8 mouse cellular contexts compared by ENCODE assay signal in genomic region chr16:5145570-5145969, GRCm38 (mm10). TPM values are rescaled to one million over a fixed set of nuclear protein-coding genes. Genes with fewer than 3 reads are reported as not detected.
DNase-seq lines count a peak whose midpoint lies in the region; ATAC-seq and TF ChIP-seq lines count a peak whose summit lies in the region.

No protein-coding gene starts in this region.

- H3K9ac ChIP-seq in MEL (ENCODE audit: control insufficient read depth, low read depth, low read length, poor library complexity, severe bottlenecking), result no peak overlapping the region
- no peak overlapping the region for H3K9ac ChIP-seq in lung, embryonic 15.5 days

- H3K79me2 ChIP-seq in MEL (ENCODE audit: control insufficient read depth, insufficient read depth, low read length, poor library complexity), result no peaks in the 10 kb centered on the region

- H3K4me1 ChIP-seq in MEL (ENCODE audit: control insufficient read depth in 1 of 2, insufficient read depth in 2 of 2, low read length in 2 of 2), result peaks cover 0 to 5% of the 10 kb centered on the region in 2 experiments; a peak in 2 of 4 replicates
- H3K4me1 ChIP-seq in hindbrain, embryonic 10.5 days (replicated peaks), result peaks cover 22% of the 10 kb centered on the region
- peaks cover 12% of the 10 kb centered on the region for H3K4me1 ChIP-seq in lung, embryonic 15.5 days

- H3K27me3 ChIP-seq in MEL (ENCODE audit: control insufficient read depth in 1 of 2, insufficient read depth in 2 of 2, low read length in 2 of 2), result peaks cover 0 to 2% of the 10 kb centered on the region in 2 experiments; a peak in 1 of 4 replicates
- peaks cover 38% of the 10 kb centered on the region for H3K27me3 ChIP-seq in hindbrain, embryonic 10.5 days (ENCODE audit: insufficient read depth, poor library complexity, severe bottlenecking)
- peaks cover 14% of the 10 kb centered on the region for H3K27me3 ChIP-seq in lung, embryonic 15.5 days

- peak; percentile 98 for TF ChIP-seq RAD21 in MEL (IDR thresholded peaks at IDR 0.05; ENCODE audit: low read depth, low read length)

- no peak overlapping the region for H3K4me2 ChIP-seq in lung, embryonic 15.5 days

- H3K36me3 ChIP-seq in MEL (ENCODE audit: control insufficient read depth in 1 of 2, insufficient read depth in 2 of 2, low read length in 2 of 2), result peaks cover 0 to 3% of the 10 kb centered on the region in 2 experiments; a peak in 2 of 4 replicates
- no peaks in the 10 kb centered on the region for H3K36me3 ChIP-seq in hindbrain, embryonic 10.5 days
- no peaks in the 10 kb centered on the region for H3K36me3 ChIP-seq in lung, embryonic 15.5 days

- peak; percentile 49 to 93 (median 69) for TF ChIP-seq CTCF in MEL (IDR thresholded peaks at IDR 0.05 in 2 of 3, conservative IDR thresholded peaks at IDR 0.05 in 1 of 3; ENCODE audit: control insufficient read depth in 1 of 3, insufficient read depth in 1 of 3, low read depth in 2 of 3, low read length in 3 of 3, poor library complexity in 1 of 3, severe bottlenecking in 1 of 3)
- TF ChIP-seq CTCF in brain, embryonic 14.5 days (IDR thresholded peaks at IDR 0.05; ENCODE audit: borderline replicate concordance, extremely low read depth, insufficient read depth, insufficient read length), result peak; percentile 67; the same call in 1 of the 2 replicates
- TF ChIP-seq CTCF in layer of hippocampus, adult 2 months (conservative IDR thresholded peaks at IDR 0.05), result peak; percentile 93

- no peak for TF ChIP-seq EP300 in MEL (IDR thresholded peaks at IDR 0.05; ENCODE audit: low read depth in 1 of 2, low read length in 2 of 2)

- no peak for TF ChIP-seq POLR2A in MEL (IDR thresholded peaks at IDR 0.05; ENCODE audit: control insufficient read depth in 1 of 2, insufficient read depth in 1 of 2, low read depth in 1 of 2, low read length in 2 of 2, poor library complexity in 1 of 2)
- TF ChIP-seq POLR2A in brain, embryonic 14.5 days (IDR thresholded peaks at IDR 0.05; ENCODE audit: borderline replicate concordance, extremely low read depth, insufficient read depth, insufficient read length, poor library complexity, severe bottlenecking), result no peak

- ATAC-seq in erythroblast, adult 5-6 weeks (replicated peaks; ENCODE audit: low FRiP score, poor library complexity, severe bottlenecking), result 0 out of 2 replicates have a peak, but pooled peaks have one; percentile 46
- 0 out of 2 replicates have a peak, but pooled peaks have one; percentile 13 for ATAC-seq in lung, embryonic 15.5 days (ENCODE audit: borderline replicate concordance, extremely low read depth, low FRiP score, low TSS enrichment)

- no peaks in the 10 kb centered on the region for H3K9me3 ChIP-seq in MEL (replicated peaks; ENCODE audit: insufficient read depth, low read length)
- H3K9me3 ChIP-seq in hindbrain, embryonic 10.5 days, result no peaks in the 10 kb centered on the region
- no peaks in the 10 kb centered on the region for H3K9me3 ChIP-seq in lung, embryonic 15.5 days

- WGBS in hindbrain, embryonic 10.5 days, result 0% methylated on average over 7 of the region's 7 CpGs
- 0% methylated on average over 7 of the region's 7 CpGs for WGBS in lung, embryonic 15.5 days

- H3K27ac ChIP-seq in MEL (ENCODE audit: control insufficient read depth, low read depth, low read length), result no peak overlapping the region
- H3K27ac ChIP-seq in hindbrain, embryonic 10.5 days, result no peak overlapping the region
- no peak overlapping the region for H3K27ac ChIP-seq in layer of hippocampus, adult 2 months
- no peak overlapping the region for H3K27ac ChIP-seq in lung, embryonic 15.5 days

- peak; percentile 87 for DNase-seq in MEL (ENCODE audit: low read depth, low spot score)
- DNase-seq in brain, embryonic 14.5 days (ENCODE audit: low read depth), result peak; percentile 93
- DNase-seq in hindbrain, embryonic 10.5 days (ENCODE audit: low spot score), result peak; percentile 75
- DNase-seq in layer of hippocampus, adult 2 months (ENCODE audit: low spot score in 2 of 2), result peak; percentile 76 to 79
- peak; percentile 65 for DNase-seq in retina, adult 2 months (ENCODE audit: low read depth, low spot score)
- DNase-seq in yolk sac, embryonic 10.5 days (ENCODE audit: low spot score), result peak; percentile 58

- no peak overlapping the region for H3K4me3 ChIP-seq in MEL (ENCODE audit: control insufficient read depth in 1 of 2, insufficient read depth in 1 of 2, low read depth in 2 of 2, low read length in 2 of 2)
- peak overlapping the region; percentile 51; the same call in 1 of the 2 replicates for H3K4me3 ChIP-seq in hindbrain, embryonic 10.5 days
- H3K4me3 ChIP-seq in layer of hippocampus, adult 2 months, result no peak overlapping the region
- H3K4me3 ChIP-seq in lung, embryonic 15.5 days, result no peak overlapping the region

TF ChIP-seq in MEL, 35 proteins besides CTCF, POLR2A, EP300 and RAD21:
- no peak for TF ChIP-seq POLR2AphosphoS5 (IDR thresholded peaks at IDR 0.05; ENCODE audit: borderline replicate concordance, low read depth, low read length)
- TF ChIP-seq SIN3A (IDR thresholded peaks at IDR 0.05; ENCODE audit: low read length), result peak; percentile 55; the same call in 1 of the 2 replicates
- TF ChIP-seq MAX (IDR thresholded peaks at IDR 0.05; ENCODE audit: low read length), result peak; percentile 94
- no peak for TF ChIP-seq CHD2 (IDR thresholded peaks at IDR 0.05; ENCODE audit: low read length)
- no peak for TF ChIP-seq NRF1 (IDR thresholded peaks at IDR 0.05; ENCODE audit: insufficient read depth, low read depth, low read length, poor library complexity, severe bottlenecking)
- no peak for TF ChIP-seq ZMIZ1 (IDR thresholded peaks at IDR 0.05; ENCODE audit: low read depth, low read length)
- peak; percentile 86 for TF ChIP-seq MXI1 (IDR thresholded peaks at IDR 0.05; ENCODE audit: low read depth, low read length)
- TF ChIP-seq ZC3H11A (IDR thresholded peaks at IDR 0.05; ENCODE audit: low read depth, low read length), result peak; percentile 76
- peak; percentile 71 for TF ChIP-seq SMC3 (IDR thresholded peaks at IDR 0.05; ENCODE audit: low read depth, low read length)
- TF ChIP-seq E2F4 (IDR thresholded peaks at IDR 0.05; ENCODE audit: borderline replicate concordance, low read depth, low read length), result no peak
- TF ChIP-seq MAZ (IDR thresholded peaks at IDR 0.05; ENCODE audit: low read depth, low read length), result no peak
- TF ChIP-seq MYC (IDR thresholded peaks at IDR 0.05; ENCODE audit: low read depth, low read length), result peak; percentile 95
- TF ChIP-seq USF1 (IDR thresholded peaks at IDR 0.05; ENCODE audit: low read depth, low read length), result peak; percentile 60
- no peak for TF ChIP-seq ZKSCAN1 (IDR thresholded peaks at IDR 0.05; ENCODE audit: low read depth, low read length)
- TF ChIP-seq TBP (IDR thresholded peaks at IDR 0.05; ENCODE audit: low read depth, low read length), result 0 out of 2 replicates have a peak, but pooled peaks have one; percentile 27
- TF ChIP-seq BHLHE40 (IDR thresholded peaks at IDR 0.05; ENCODE audit: borderline replicate concordance, low read depth, low read length), result peak; percentile 98
- no peak for TF ChIP-seq MAFK (IDR thresholded peaks at IDR 0.05; ENCODE audit: borderline replicate concordance, low read depth, low read length)

RNA-seq across cellular contexts. Expression of gene Sec14l5, which starts 1.3 kb away (rescaled TPM):
- not detected in 2 replicates for total RNA-seq in MEL (2012; rRNA removed)
- polyA plus RNA-seq in MEL (2012; ENCODE audit: insufficient read depth in 1 of 2, insufficient read length in 2 of 2, low read depth in 1 of 2, low replicate concordance in 2 of 2, missing spikeins in 1 of 2), result under 1 TPM in 1 of 2 experiments, not detected in 1; 0.03 TPM
- 1.1 and 1.7 TPM in 2 replicates for polyA plus RNA-seq in brain, embryonic 14.5 days (2012; rRNA removed)
- not detected in 2 replicates for total RNA-seq in erythroblast, adult 5-6 weeks (2015; ENCODE audit: low replicate concordance)
- total RNA-seq in erythroblast, adult 5-6 weeks (2017; ENCODE audit: low replicate concordance), result not detected in 2 replicates
- polyA plus RNA-seq in hindbrain, embryonic 10.5 days (2016; fragmentation: Nextera tagmentation; extraction: Ambion mirVana), result 0.29 and 0.78 TPM in 2 replicates
- total RNA-seq in layer of hippocampus, adult 2 months (2021), result 1 to 10 TPM; 5.3 to 6.7 TPM
- polyA plus RNA-seq in lung, embryonic 15.5 days (2015; fragmentation: Nextera tagmentation; extraction: Ambion mirVana), result 0.65 and 0.78 TPM in 2 replicates

RNA-seq across cellular contexts. Expression of gene Ppl, which starts 13.3 kb away (rescaled TPM):
- total RNA-seq in MEL (2012; rRNA removed), result not detected in 2 replicates
- under 1 TPM in 1 of 2 experiments, not detected in 1; 0.01 TPM for polyA plus RNA-seq in MEL (2012; ENCODE audit: insufficient read depth in 1 of 2, insufficient read length in 2 of 2, low read depth in 1 of 2, low replicate concordance in 2 of 2, missing spikeins in 1 of 2)
- 0.71 and 1.2 TPM in 2 replicates for polyA plus RNA-seq in brain, embryonic 14.5 days (2012; rRNA removed)
- total RNA-seq in erythroblast, adult 5-6 weeks (2015; ENCODE audit: low replicate concordance), result not detected in 2 replicates
- not detected in 2 replicates for total RNA-seq in erythroblast, adult 5-6 weeks (2017; ENCODE audit: low replicate concordance)
- polyA plus RNA-seq in hindbrain, embryonic 10.5 days (2016; fragmentation: Nextera tagmentation; extraction: Ambion mirVana), result 1.4 and 1.9 TPM in 2 replicates
- total RNA-seq in layer of hippocampus, adult 2 months (2021), result 1 to 10 TPM; 2.8 to 4.5 TPM
- 6.3 and 6.7 TPM in 2 replicates for polyA plus RNA-seq in lung, embryonic 15.5 days (2015; fragmentation: Nextera tagmentation; extraction: Ambion mirVana)

RNA-seq across cellular contexts. Expression of gene Nagpa, which starts 58.2 kb away (rescaled TPM):
- 34.0 and 34.5 TPM in 2 replicates for total RNA-seq in MEL (2012; rRNA removed)
- 10 to 100 TPM in 1 of 2 experiments, not detected in 1; 60.5 TPM for polyA plus RNA-seq in MEL (2012; ENCODE audit: insufficient read depth in 1 of 2, insufficient read length in 2 of 2, low read depth in 1 of 2, low replicate concordance in 2 of 2, missing spikeins in 1 of 2)
- 12.9 and 13.5 TPM in 2 replicates for polyA plus RNA-seq in brain, embryonic 14.5 days (2012; rRNA removed)
- 4.4 and 9.6 TPM in 2 replicates for total RNA-seq in erythroblast, adult 5-6 weeks (2015; ENCODE audit: low replicate concordance)
- total RNA-seq in erythroblast, adult 5-6 weeks (2017; ENCODE audit: low replicate concordance), result 5.6 and 15.1 TPM in 2 replicates
- polyA plus RNA-seq in hindbrain, embryonic 10.5 days (2016; fragmentation: Nextera tagmentation; extraction: Ambion mirVana), result 14.4 and 15.3 TPM in 2 replicates
- 10 to 100 TPM; 12.2 to 15.9 TPM for total RNA-seq in layer of hippocampus, adult 2 months (2021)
- polyA plus RNA-seq in lung, embryonic 15.5 days (2015; fragmentation: Nextera tagmentation; extraction: Ambion mirVana), result 22.1 and 24.0 TPM in 2 replicates
